Mouse (Mus musculus): ENCODE results near the gene Gm21972.

Gm21972 gene

DNA sequence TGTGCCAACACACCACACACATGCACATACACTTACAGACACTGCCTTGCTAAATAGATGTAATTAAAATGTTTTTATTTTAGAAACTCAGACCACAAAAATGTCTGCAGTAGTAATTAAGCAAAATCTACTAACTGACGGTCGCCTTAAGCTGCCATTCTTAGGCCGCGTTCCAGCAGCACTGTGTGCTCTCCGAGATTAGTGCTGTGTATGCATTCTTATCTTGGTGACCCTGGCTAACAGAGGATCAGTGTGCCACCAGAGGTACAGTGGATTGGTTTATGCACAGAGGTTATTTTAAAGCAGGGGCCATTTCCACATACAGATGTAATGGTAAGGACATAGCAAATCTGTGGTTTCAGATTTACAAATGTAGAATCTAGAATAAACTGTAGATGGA lies 27.6 kb downstream of the Gm21972 start:
- in situ Hi-C loops (cut with MboI, MseI), result no loop called here

DNA sequence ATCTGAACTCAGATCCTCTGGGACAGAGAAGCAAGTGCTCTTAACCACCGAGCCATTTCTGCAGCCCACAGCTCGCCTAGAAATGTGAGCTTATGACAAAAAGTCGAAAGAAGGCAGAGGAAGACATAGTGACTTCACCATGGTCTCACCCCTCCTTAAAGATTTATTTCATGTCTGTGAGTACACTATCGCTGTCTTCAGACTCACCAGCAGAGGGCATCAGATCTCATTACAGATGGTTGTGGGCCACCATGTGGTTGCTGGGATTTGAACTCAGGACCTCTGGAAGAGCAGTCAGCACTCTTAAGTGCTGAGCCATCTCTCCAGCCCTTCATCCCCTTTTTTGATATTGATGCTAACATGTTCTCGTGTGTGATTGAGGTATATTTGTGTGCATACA lies 41.2 kb downstream of the Gm21972 start:
- in situ Hi-C loops (cut with MboI, MseI), result loop anchor here (5.0 kb wide), 1 partner anchor 163 kb away; no protein-coding TSS in a partner anchor

DNA sequence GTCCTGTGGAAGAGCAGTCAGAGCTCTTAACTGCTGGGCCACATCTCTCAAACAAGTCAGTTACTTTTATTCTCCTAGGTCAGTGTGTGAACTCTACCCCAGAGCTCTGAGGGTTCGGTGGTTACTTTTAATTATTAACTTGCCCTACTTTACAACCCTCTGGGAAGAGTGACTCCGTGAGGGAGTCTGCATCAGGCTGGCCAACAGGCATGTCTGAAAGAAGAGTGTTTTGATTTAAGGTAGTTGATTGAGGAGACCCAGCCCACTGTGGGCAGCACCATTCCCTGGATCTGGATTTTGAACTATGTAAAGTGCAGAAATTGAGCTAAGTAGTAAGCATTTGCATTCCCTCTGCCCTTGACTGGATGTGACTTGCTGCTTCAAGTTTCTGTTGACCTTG lies 42.6 kb downstream of the Gm21972 start:
- in situ Hi-C loops (cut with MboI, MseI), result loop anchor here (5.0 kb wide), 1 partner anchor 161 kb away; no protein-coding TSS in a partner anchor

DNA sequence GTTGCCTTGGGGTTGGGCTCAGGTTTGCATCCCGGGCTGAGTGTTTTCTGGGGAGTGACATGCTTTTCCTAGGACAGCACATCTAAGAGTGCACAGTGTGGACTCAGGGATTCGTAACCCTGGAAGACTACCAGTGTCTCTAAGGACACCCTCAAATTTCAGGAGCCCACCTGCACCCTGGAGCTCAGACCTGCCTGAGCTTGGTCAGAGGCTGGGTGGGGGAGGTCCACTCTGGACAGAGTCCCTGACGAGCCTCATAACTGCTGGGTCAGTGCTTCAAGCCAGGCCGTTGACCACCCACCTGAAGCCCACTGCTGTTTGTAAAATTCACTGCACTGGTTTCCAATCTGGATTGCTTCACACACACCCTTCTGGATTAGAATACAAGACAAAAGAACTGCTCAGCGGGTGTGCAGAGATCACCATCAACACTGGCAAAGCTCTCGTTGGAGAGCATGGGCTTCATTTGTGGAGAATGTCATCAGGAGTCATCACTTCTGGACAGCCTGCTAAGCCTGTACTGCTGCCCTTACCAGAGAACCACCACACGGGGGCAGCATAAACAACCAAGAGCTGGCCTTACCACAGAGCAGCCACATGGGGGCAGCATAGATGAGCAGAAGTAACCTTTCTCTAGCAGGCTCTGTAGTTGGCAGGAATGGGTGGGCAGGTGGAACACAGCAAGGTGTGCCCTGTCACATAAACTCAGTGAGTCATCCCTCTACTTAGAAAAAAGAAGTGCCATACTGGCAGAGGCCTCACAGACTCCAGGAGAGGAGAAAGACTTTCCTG lies 45.2 kb downstream of the Gm21972 start:
- in situ Hi-C loops (cut with MboI, MseI), result loop anchor here (5.0 kb wide), 1 partner anchor 159 kb away; no protein-coding TSS in a partner anchor

DNA sequence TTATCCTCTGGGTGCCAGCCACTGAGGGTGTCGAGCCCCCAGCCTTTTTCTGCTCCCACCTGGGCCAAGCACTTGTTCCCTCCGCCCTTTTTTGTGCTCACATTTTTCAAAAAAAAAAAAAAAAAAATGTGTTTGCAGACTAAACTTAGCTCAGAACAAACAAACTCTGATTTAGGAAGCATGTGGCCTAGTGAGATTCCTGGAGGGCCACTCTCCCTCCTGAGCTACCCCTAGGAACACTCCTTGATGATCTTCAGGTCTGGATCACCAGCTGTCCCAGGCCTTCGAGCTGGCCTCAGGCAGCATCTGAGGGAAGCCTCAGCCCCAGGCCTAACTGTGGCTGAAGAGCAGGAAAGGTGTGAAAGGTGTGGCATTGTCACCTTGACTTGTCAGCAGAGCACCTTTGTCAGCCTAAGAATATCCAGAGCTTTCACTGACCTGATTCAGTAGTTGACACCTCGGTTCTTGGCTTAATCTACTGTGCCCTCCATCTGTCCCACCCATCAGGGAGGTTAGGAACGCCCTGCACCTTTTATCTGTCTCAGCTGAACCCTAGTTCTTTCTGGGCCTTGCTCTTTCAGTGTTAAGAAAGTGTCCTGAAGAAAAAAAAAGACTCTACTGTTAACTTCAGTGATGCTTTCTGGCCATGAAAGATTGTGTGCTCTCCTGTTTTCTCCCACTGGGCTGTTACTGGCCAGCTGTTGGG lies 48.7 kb downstream of the Gm21972 start:
- in situ Hi-C loops (cut with MboI, MseI), result no loop called here

DNA sequence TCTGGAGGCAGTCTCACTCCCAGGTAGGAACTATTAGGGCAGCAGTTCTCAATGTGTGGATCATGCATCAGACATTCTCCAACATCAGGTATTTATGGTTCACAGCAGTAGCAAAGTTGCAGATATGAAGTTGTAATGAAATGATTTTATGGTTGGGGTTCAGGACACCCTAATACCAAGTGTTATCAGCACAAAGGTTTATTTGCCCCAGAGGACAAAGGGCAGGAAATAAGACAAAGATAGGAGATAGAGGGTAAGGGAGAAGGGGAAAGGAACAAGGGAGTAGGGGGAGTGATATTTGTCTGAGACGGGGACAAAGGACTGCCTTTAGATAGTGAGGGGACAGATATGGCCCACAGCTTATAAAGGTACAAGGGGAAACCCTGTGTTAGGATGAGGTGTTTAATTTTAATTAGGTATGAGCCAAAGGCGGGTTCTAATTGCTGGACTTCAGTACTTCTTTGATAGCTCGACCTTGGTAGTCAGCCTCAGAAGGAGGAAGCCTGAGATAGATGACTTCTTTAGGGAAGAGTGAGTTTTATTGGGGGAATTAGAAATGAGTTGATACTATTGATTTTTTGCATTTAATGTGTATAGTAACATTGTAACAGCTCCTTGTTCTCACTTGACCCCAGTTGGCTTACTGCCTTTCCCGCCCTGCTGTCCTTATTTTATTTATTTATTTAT lies 50.3 kb downstream of the Gm21972 start:
- in situ Hi-C loops (cut with MboI, MseI), result no loop called here

DNA sequence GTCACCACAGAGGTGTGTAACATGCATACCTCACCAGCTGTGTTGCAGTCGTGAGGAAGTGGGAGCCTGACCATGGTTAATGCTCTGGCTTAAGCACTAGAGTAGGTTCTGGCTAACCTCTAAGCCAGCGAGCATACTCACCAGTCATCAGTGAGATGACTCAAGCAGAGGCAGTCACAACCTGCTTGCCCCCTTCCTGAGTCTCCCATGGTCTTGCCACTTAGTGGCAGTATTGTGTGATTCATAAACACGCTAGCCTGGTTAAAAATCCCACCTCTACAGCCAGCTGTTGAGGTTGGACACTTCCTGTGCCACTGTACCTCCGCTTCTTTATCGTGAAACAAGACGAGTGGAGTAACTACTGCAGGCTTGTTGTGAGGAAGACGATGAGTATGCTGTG lies 53.3 kb downstream of the Gm21972 start:
- in situ Hi-C loops (cut with MboI, MseI), result no loop called here

DNA sequence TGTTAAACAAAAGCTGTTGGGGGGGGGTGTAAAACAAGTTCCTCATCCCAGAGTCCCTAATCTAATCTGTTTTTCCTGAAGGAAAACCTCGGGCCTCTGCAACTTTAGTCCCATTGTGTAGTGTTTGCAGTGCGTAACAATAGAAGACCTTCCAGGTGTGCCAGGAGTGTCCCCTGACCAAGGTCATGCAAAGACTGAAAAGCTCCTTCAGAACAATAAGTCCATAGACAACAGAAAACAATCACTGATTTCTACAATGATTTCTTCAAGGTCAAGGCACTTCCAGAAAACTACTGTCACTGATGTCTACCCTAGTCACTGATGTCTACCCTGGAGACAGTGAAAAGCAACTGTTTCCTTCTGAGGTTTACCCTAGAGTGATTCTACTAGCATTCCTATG lies 54.4 kb downstream of the Gm21972 start:
- in situ Hi-C loops (cut with MboI, MseI), result no loop called here

DNA sequence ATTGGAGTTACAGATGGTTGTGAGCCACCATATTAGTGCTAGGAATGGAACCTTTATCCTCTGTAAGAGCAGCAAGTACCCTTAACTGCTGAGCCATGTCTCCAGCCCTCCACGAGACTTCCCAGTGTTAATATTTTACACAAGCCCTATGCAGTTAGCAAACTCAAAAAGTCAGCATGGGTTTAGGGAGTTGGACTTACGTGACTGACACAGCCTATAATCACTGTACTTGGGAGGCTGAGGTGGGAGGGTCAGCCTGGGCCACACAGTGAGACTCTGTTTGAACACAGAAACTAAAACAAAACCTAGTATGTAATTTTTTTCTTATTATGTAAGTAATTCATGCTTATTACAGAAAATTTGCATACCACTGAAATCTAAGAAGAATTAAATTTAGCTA lies 54.8 kb downstream of the Gm21972 start:
- in situ Hi-C loops (cut with MboI, MseI), result no loop called here

DNA sequence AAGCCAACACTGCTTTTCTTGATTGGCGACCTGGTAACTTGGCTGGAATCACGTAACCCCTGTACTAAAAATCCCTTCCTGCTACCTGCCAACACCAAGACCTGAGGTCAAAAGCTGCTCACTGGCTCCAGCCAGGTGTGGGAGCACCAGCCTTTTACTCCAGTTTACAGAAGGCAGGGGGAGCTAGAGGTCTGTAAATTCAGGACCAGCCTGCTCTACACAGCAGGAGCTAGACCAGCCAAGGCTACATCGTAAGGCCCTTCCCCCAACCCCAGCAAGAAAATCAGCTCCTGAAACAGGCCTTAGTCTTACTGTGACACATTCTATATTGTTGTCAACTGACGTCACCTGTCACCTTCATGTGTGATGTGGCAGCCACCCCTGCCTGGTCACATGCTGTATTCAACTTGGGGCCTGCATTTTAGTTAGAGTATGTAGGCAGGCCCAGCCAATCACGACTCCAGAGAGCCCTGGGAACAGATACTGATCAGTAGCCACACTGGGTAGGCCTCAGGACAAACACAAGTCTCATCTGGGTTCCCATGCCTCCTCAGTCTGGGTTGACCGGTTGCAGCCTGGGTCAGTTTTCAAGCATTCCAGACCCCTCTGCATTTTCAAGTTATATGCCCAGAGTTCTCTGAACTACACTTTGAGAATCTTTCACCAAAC lies 55.7 kb downstream of the Gm21972 start:
- in situ Hi-C loops (cut with MboI, MseI), result no loop called here

DNA sequence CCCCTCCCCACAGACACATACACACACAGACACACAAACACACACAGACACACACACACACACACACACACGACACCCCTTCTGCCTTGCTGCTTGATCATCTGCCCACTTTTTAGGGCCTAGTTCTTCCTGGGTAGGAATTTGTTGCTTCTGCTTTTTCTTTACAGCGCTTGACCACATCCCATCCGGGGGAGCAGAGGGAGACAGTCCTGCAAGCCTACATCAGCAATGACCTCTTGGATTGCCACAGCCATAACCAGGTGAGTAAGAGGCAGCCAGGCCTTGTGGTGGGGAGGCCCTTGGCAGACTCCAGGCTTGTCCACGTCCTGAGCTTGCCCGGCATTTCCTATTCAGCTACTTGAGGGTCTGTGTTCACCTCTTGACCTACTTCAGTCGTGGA lies 57.4 kb downstream of the Gm21972 start:
- in situ Hi-C loops (cut with MboI, MseI), result no loop called here

DNA sequence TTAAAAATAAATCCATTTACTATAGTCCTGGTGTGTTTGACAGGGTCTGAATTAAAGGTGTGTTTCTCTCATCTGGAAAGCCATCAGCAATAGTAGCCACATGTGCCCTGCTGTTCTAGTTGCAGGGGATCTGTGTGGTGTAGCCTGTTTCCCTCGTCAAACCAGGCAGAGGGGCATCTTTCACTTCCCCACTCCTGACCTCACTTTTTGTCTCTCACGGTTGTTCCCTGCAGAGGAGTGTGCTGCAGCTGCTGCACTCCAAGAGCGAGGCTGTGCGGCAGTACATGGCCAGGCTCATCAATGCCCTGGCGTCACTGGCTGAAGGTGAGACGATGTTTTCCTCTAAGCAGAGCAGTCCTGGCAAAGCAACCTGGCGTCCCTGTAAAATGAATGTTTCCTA lies 60.6 kb downstream of the Gm21972 start:
- in situ Hi-C loops (cut with MboI, MseI), result no loop called here

DNA sequence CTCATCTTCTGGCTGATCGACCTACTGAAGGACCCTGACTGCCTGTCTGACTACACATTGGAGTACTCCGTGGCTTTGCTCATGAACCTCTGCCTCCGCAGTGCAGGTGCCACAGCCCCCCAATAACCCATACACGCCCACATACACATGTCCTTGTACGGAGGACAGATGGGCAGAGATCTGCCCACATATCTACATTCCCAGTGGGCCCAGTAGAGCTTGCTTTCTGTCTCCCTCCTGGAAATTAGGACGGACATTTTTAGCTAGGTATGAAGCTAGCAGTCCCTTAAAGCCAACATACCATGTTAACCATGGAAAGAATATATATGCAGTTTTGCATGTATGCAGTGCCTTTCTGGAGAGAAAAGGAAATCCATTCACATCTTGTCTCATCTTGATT lies 64.8 kb downstream of the Gm21972 start:
- in situ Hi-C loops (cut with MboI, MseI), result no loop called here

DNA sequence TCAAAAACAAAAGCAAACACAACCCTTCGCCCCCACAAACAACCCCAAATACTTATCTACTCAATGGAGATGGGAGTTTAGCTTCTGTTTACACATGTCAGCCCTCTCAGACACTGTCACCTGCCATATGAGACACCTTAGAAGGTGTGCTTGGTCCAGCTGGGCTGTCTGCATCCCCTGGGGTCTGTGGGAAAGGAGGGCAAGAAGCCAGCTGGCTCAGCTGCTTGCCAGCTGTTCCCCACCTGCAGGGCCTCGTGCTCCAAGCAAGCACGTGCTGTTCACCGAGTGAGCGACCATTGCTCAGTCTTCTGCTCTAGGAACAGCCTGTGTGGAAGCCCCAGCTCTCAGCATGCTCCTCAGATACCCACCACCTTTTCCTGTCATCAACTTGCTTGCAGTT lies 65.6 kb downstream of the Gm21972 start:
- in situ Hi-C loops (cut with MboI, MseI), result no loop called here

DNA sequence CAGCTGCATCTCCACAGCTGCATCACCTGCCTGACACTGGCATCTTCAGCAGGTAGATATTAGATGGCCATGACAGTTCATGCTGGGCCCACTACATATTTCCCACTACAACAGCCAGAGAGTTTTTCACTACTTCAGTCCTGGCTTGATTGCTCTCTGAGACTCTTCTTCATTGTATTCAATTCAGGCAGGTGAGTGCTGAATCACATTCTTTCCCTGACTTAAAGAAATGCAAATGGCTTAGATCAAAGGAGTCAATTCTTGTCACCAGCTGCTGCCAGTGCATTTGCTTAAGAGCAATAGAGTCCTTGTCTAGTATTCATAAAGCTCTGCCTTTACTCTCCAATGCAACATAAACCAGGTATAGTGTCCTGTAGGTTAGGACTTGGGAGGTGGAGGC lies 67.9 kb downstream of the Gm21972 start:
- in situ Hi-C loops (cut with MboI, MseI), result no loop called here

DNA sequence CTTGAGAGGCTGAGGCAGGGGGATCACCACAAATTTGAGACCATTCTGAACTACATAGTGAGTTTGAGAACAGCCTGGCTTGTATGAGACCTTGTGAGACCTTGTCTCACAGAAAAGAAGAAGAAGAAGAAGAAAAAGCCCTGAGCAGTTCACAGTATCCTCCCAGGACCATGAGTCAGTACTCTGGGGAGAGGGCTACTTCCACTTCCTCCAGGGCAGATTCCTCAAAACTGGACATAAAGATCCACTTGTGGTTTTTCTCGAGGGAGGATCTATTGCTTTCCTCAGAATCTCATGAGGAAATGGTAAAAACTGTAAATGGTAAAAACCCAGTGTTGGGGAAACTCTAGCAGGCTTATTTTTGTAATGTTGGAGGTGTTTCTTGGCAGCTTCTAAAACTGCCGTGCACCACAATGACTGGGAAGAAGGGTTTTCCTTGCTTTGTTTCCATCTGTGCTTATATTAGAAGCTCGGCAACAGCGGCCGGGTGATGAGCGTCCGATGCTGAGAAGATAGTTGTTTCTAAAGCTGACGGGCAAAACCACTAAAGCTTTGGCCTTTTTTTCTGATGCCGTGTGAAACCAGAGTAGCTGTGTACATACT lies 69.3 kb downstream of the Gm21972 start:
- in situ Hi-C loops (cut with MboI, MseI), result no loop called here

DNA sequence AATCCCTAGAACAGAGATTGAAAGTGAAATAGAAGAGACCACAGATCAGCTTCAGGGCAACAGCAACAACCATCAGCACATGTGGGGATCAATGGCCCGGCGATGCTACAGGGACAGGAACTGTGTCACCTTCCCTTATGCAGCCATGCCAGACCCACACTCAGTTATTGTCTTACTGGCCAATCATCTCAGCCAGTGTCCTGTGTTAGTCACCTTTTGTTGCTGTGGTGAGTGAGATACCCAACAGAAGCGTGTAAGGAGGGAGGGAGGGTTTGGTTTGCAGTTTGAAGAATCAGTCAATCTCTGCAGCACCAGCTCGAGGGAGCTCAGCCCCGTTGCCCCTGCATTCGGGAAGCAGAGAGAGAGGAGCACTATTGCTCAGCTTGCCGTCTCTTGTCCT lies 77.2 kb downstream of the Gm21972 start:
- in situ Hi-C loops (cut with MboI, MseI), result no loop called here

DNA sequence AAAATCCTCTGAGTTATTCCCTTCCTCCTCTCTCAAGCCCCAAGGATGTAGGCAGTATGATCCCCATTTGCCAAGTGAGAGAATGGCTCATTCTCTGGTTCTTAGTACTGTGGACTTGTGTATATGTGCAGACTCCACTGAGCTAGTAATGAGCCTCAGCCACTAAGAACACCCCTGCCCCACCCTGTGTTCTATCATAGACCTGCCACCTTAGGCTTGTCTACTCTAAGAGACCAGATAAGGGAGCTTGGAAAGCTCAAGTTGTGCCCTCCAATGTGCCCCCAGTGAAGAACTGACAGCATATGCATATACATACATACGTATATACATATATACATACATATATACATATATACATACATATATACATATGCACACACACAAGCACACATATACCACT lies 78.1 kb downstream of the Gm21972 start:
- in situ Hi-C loops (cut with MboI, MseI), result no loop called here
